37 mouse cellular contexts compared by ENCODE assay signal in the genomic region with DNA sequence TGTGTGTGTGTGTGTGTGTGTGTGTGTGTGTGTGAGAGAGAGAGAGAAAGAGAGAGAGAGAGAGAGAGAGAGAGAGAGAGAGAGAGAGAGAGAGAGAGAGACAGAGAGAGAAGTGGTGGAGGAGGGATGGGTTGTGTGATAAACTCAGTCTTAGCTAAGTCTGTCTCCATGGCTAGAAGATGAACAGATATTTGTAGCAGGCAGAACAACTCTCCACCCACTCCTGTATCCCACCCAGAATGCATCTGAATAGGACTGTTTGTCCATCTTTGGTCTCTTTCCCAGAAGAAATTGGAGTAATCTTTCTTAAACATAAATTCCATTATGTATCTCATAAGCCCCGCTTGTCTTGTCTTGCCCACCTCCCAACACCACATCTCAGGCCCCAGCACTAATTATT. TPM values are rescaled to one million over a fixed set of nuclear protein-coding genes. Genes with fewer than 3 reads are reported as not detected.
"Had no signal": no experiment of that assay in that cellular context is flagged by ENCODE, and none has a peak within 500 bp of the region (broad histone marks: within the 10 kb centered on the region; RNA-seq: fewer than 3 reads in every experiment).

No protein-coding gene starts in this region.

- H3K9ac ChIP-seq: limb, embryonic 12.5 days; limb, embryonic 13.5 days; limb, embryonic 15.5 days; liver, embryonic 12.5 days; liver, embryonic 13.5 days; liver, embryonic 14.5 days; liver, embryonic 15.5 days; liver, postnatal 0 days; lung, embryonic 14.5 days; lung, embryonic 15.5 days; midbrain, embryonic 12.5 days; midbrain, embryonic 13.5 days; midbrain, embryonic 15.5 days; neural tube, embryonic 12.5 days had no signal

- H3K27me3 ChIP-seq: limb, embryonic 12.5 days; limb, embryonic 13.5 days; limb, embryonic 15.5 days; liver, embryonic 12.5 days; liver, embryonic 13.5 days; liver, embryonic 15.5 days; lung, embryonic 15.5 days; megakaryocyte, embryonic 14.5 days; midbrain, embryonic 12.5 days; midbrain, embryonic 13.5 days; midbrain, embryonic 15.5 days; neural tube, embryonic 12.5 days had no signal

- H3K4me1 ChIP-seq: limb, embryonic 15.5 days; liver, embryonic 12.5 days; liver, embryonic 13.5 days; liver, embryonic 15.5 days; lung, embryonic 15.5 days; megakaryocyte, embryonic 14.5 days; midbrain, embryonic 13.5 days; midbrain, embryonic 15.5 days; neural tube, embryonic 12.5 days had no signal

- H3K27ac ChIP-seq: limb, embryonic 10.5 days; limb, embryonic 12.5 days; limb, embryonic 13.5 days; limb, embryonic 15.5 days; liver, embryonic 12.5 days; liver, embryonic 13.5 days; liver, embryonic 14.5 days; liver, embryonic 15.5 days; lung, embryonic 15.5 days; macrophage; midbrain, embryonic 10.5 days; midbrain, embryonic 12.5 days; midbrain, embryonic 13.5 days; midbrain, embryonic 15.5 days; neural tube, embryonic 12.5 days had no signal

- H3K36me3 ChIP-seq: limb, embryonic 10.5 days; limb, embryonic 12.5 days; limb, embryonic 13.5 days; limb, embryonic 15.5 days; liver, embryonic 12.5 days; liver, embryonic 15.5 days; lung, embryonic 15.5 days; midbrain, embryonic 10.5 days; midbrain, embryonic 12.5 days; midbrain, embryonic 13.5 days; midbrain, embryonic 15.5 days; neural tube, embryonic 12.5 days had no signal

- H3K9me3 ChIP-seq: limb, embryonic 10.5 days; limb, embryonic 12.5 days; limb, embryonic 13.5 days; limb, embryonic 15.5 days; liver, embryonic 12.5 days; liver, embryonic 13.5 days; liver, embryonic 15.5 days; lung, embryonic 15.5 days; midbrain, embryonic 10.5 days; midbrain, embryonic 12.5 days; midbrain, embryonic 13.5 days; midbrain, embryonic 15.5 days; neural tube, embryonic 12.5 days had no signal

- H3K4me3 ChIP-seq: limb, embryonic 10.5 days; limb, embryonic 12.5 days; limb, embryonic 13.5 days; limb, embryonic 15.5 days; liver, embryonic 12.5 days; liver, embryonic 13.5 days; liver, embryonic 15.5 days; lung, embryonic 15.5 days; megakaryocyte, embryonic 14.5 days; midbrain, embryonic 10.5 days; midbrain, embryonic 12.5 days; midbrain, embryonic 13.5 days; midbrain, embryonic 15.5 days; myocyte; neural tube, embryonic 12.5 days had no signal

- H3K4me2 ChIP-seq: limb, embryonic 12.5 days; limb, embryonic 13.5 days; limb, embryonic 15.5 days; liver, embryonic 12.5 days; liver, embryonic 13.5 days; liver, embryonic 15.5 days; lung, embryonic 14.5 days; lung, embryonic 15.5 days; midbrain, embryonic 11.5 days; midbrain, embryonic 12.5 days; midbrain, embryonic 13.5 days; midbrain, embryonic 15.5 days; neural tube, embryonic 12.5 days had no signal

- DNase-seq: left cerebral cortex, postnatal 4 days; liver; liver, embryonic 13.5 days; liver, postnatal 0 days; lung, adult 18-20 months; lung, adult 2 months; lung, embryonic 14.5 days; lung, postnatal 10 days; lung, postnatal 14 days; lung, postnatal 36 days; lung, postnatal 4 days; midbrain, embryonic 14.5 days had no signal

- ATAC-seq: liver, embryonic 12.5 days; liver, postnatal 0 days; lung, postnatal 0 days; midbrain, embryonic 13.5 days; midbrain, embryonic 15.5 days; midbrain, embryonic 16.5 days had no signal

RNA-seq across cellular contexts. Expression of a gene that starts 20.8 kb away (rescaled TPM):
- total RNA-seq: liver, adult 2 months; megakaryocyte progenitor cell, adult 5-6 weeks; megakaryocyte, adult 5-6 weeks; megakaryocyte-erythroid progenitor cell, adult 5-6 weeks; monocyte, adult 5-6 weeks had no signal
- polyA plus RNA-seq: limb, embryonic 10.5 days; limb, embryonic 12.5 days; liver, adult 2 months; lung, adult 2 months; lung, embryonic 15.5 days; lung, embryonic 16.5 days; lung, postnatal 0 days; macrophage; myocyte had no signal
